Mouse (Mus musculus) megakaryocyte, embryonic 14.5 days (primary cell): Measurements from ENCODE around the gene Prkce.

ENCODE experiments used
- FLI1 ChIP-seq: IDR thresholded peaks from 2 replicates; pipeline ENCODE4 v1.6.1; 2012; ENCODE audit warnings: low read length, inconsistent platforms, mixed read lengths
- GATA1 ChIP-seq: IDR thresholded peaks from 3 replicates; pipeline ENCODE4 v1.6.1; 2012; ENCODE audit warnings: mixed read lengths, low read length, inconsistent platforms, borderline replicate concordance

DNA sequence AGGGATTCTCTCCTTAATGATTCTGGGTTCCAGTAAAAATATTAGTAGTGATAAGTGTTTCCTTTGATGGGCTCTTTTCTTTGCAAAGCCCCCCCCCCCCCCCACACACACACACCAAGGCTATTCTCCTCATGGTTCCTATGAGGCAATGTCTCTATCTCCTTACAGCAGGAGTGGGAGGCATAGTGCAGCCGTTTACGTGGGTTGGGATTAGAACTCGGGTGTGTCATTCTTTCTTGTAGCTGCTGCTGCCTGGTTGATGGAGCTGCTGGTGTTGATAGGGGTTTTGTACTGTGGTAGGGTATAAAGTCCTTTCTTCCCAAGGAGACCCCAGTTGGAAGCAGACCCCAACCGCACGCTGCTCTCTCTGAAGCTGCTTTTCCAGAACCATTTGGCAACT, 224.9 kb downstream of the Prkce start:
- TF ChIP-seq GATA1 (no peak), FLI1 (no peak)
